Mouse (Mus musculus): Measurements from ENCODE around the gene Defb6. TPM values are rescaled to one million over a fixed set of nuclear protein-coding genes. Genes with fewer than 3 reads are reported as not detected.

Defb6 gene
- not detected for total RNA-seq (2021)

GRCm38 (mm10) chr8:19225161-19225560 is at the start of gene Defb6:
TSS of gene Defb6 (plus strand) at chr8:19225478.
- no peak for DNase-seq
- intact Hi-C loops (cut with DNase I): no loop called here

GRCm38 (mm10) chr8:19238101-19238500 is 12.8 kb downstream of the Defb6 start:
- no peak for DNase-seq
- intact Hi-C loops (cut with DNase I): no loop called here

- intact Hi-C loops (cut with DNase I): no loop called here
- no peak for DNase-seq
Measured at GRCm38 (mm10) chr8:19239616-19240015, 14.3 kb downstream of the Defb6 start, which contains the start of gene Defb46. TSS of gene Defb46 (plus strand) at chr8:19239916.

DNA sequence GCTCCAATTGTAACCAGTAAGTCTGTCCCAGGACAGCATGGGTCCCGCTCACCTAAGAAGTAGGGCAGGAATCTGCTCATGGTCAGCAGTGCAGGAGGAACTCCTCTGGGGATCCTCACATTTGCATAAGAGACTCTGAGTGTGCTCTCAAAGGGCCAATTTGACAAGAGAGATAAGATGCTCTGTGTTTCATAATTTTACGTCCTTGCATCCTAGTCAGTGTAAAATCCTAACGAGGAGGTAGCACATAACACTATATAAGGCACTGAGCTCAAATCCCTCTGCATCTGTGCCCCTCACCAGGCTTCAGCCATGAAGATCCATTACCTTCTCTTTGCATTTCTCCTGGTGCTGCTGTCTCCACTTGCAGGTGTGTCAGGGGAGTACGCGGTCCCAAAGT is 22.0 kb downstream of the Defb6 start, which contains the start of gene Defb5:
Gene Defb5 (plus strand): TSS at position 301 of the 400 bp plus-strand sequence.
- intact Hi-C loops (cut with DNase I): no loop called here
- DNase-seq: no peak

- intact Hi-C loops (cut with DNase I): no loop called here
- DNase-seq: no peak
Measured at GRCm38 (mm10) chr8:19258136-19258535, 32.9 kb downstream of the Defb6 start.

DNA sequence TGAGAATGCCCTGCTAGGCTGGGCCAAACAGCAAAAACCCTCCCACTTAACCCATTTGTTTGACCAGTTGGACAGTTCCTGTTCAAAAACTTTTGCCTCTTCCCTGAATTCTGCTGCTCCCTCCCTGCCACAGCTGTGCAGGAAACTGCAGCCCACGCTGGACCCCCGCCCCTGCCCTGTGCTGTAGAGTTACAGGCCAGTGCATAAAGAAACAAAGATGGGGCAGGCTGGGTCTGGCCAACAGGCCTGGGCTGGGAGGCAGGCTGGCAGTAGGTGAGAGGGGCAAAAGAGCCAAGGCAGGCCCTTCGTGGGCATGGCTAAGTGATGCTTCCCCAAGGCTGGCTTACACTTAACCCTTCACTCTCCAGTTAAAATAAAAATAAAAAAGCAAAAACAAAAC is 34.4 kb downstream of the Defb6 start:
- no peak for DNase-seq
- intact Hi-C loops (cut with DNase I): no loop called here

Other genes with a start within 250 kb of the Defb6 start
- not detected for gene Defb40, start 247.2 kb upstream of the Defb6 start, total RNA-seq (2021)
- not detected for gene Defb37, start 234.4 kb upstream of the Defb6 start, total RNA-seq (2021)
- gene Defb38, start 198.9 kb upstream of the Defb6 start, total RNA-seq (2021): not detected
- not detected for gene Defb39, start 160.7 kb upstream of the Defb6 start, total RNA-seq (2021)
- not detected for gene Defb12, start 110.6 kb upstream of the Defb6 start, total RNA-seq (2021)
- not detected for gene Defb34, start 101.7 kb upstream of the Defb6 start, total RNA-seq (2021)
- gene Gm45826, start 84.7 kb upstream of the Defb6 start, total RNA-seq (2021): not detected
- not detected for gene Defb14, start 31.1 kb upstream of the Defb6 start, total RNA-seq (2021)
- not detected for gene Defb4, start 26.8 kb upstream of the Defb6 start, total RNA-seq (2021)
- gene Defb46, start 14.4 kb downstream of the Defb6 start, total RNA-seq (2021): not detected
- not detected for gene Defb5, start 22.1 kb downstream of the Defb6 start, total RNA-seq (2021)
- not detected for gene Defb3, start 67.9 kb downstream of the Defb6 start, total RNA-seq (2021)
- gene Defb8, start 222.1 kb downstream of the Defb6 start, total RNA-seq (2021): not detected